Mouse (Mus musculus) common myeloid progenitor, adult 5-6 weeks (primary cell): ENCODE data around the gene Pi4kb. TPM values are rescaled to one million over a fixed set of nuclear protein-coding genes. Genes with fewer than 3 reads are reported as not detected.

Experiments
- ATAC-seq: replicated peaks from 2 replicates; pipeline ENCODE4 v1.8.0; 2016; ENCODE audit warnings: low read depth, mild to moderate bottlenecking, moderate TSS enrichment, inconsistent platforms; ENCODE audit not compliant: poor library complexity, severe bottlenecking
- total RNA-seq: library from RNA; stranded (forward); fragments of 200-1000, 187-1606 nt; gene quantifications from 2 replicates; pipeline ENCODE4 v1.2.3, GENCODE M21; 2017

Gene Pi4kb
- total RNA-seq, 1 experiment from 2014 or later, result 43.0 TPM

DNA sequence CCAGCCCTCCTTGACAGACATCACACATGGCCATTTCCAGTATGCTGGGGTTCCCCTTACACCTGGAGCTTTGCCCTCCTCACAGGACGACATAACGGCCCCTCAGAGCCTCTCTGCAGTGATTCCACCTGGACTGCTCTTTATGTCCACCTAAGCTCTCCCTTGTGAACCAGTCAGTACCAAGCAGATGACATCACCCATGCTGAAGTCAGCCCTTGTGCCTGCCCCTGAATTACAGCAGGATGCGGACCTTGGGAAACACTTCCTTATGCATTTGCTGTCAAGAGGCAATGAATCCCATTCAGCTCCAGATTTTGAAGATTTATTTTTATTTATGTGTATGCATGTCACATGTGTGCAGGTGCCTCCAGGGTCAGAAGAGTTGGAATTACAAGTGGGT is 73.4 kb downstream of the Pi4kb start:
- no peak for ATAC-seq

DNA sequence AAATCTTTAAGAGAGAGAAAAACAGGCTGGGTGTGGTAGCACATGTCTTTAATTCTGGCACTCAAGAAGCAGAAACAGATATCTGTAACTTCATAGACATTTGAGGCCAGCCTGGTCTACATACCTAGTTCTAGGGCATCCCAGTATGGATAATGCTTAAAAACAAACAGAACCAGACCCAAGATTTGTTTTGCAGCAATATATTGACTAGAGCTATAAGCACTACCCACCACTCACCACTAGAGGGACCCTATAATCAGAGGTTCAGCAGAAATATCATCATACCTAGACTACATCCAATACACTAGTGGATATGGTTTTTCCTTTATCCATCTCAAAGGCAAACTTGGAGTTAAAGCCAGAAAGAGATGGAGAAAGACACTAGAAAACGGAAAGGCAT is 78.4 kb downstream of the Pi4kb start:
- peak; percentile 59; the same call in 1 of the 2 replicates for ATAC-seq

DNA sequence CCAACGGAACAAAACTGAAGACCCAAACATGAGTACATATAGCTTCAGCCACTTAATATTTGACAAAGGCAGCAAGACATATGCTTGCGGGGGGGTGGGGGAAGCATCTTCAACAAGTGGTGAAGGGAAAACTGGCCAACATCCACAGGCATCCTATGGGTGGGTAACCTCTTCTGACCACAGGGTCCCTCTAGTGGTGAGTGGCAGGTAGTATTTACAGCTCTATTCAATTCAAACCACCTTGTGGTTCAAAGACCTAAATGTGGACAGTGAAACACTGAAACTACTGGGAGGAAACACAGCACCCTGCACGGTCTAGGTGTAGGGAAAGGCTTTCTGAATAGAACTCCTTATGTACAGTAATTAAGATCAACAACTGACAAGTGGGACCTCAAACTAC is 79.2 kb downstream of the Pi4kb start:
- peak; percentile 70 for ATAC-seq

DNA sequence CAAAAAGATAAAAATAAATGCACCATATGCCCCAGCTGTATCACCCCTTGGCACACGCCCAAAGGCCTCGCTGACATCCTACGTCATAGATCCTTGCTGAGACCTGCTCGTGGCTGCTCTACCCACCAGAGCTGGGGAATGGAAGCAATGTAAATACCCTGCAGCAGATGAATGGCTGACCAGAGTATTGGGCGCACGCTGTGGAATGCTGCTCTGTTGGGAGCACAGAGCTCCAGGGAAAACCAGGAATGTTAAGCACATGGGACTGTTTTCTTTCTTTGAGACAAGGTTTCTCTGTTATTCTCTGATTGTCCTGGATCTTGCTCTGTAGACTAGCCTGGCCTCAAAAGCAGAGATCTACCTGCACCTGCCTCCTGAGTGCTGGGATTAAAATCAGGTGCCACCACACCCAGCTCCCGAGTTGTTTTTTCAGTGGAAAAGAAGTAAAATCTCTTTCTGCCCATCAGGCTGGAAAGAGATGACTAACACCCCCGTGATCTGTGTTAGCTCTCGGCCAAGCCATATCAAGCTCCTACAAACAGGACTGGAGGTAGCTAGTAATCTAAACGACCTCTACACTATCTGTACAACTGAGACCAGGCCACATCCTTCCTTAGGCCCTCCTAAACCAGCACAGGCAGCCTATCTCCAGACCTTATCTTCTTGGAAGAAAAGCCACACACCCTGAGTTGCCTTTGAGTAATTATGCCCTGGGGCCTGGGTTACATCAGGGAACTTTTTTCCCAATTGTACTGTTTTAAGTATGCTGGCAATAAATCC is 80.1 kb downstream of the Pi4kb start:
- peak; percentile 65 for ATAC-seq

DNA sequence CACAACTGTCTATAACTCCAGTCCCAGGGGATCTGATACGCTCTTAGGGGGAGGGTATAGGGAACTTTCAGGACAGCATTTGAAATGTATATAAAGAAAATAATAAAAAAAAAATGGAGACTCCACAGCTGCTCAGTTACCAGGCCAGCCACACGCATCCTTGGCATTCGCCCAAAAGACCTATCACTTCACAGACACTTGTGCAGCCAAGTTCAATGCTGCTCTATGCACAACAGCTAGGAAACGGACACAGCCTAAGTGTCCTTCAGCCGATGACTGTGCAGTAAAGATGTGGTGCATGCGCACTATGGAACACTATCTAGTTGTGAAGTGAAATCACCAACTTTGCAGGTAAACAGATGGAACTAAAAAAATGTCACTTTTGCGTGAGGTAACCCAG is 81.7 kb downstream of the Pi4kb start:
- peak; percentile 28; the same call in 1 of the 2 replicates for ATAC-seq

Other genes starting within 250 kb of the Pi4kb start
- gene Cgn, start 188.2 kb upstream of the Pi4kb start, total RNA-seq, result not detected in 2 replicates
- 24.3 and 24.6 TPM in 2 replicates for gene Pogz, start 137.2 kb upstream of the Pi4kb start, total RNA-seq
- 192 and 193 TPM in 2 replicates for gene Psmb4, start 87.8 kb upstream of the Pi4kb start, total RNA-seq
- gene Selenbp1, start 41.7 kb upstream of the Pi4kb start, total RNA-seq, result 41.5 and 57.4 TPM in 2 replicates
- 24.3 and 27.3 TPM in 2 replicates for gene Rfx5, start 20.7 kb upstream of the Pi4kb start, total RNA-seq
- 18.2 and 20.6 TPM in 2 replicates for gene Zfp687, start 40.7 kb downstream of the Pi4kb start, total RNA-seq
- 210 and 232 TPM in 2 replicates for gene Psmd4, start 67.9 kb downstream of the Pi4kb start, total RNA-seq
- 13.3 and 19.2 TPM in 2 replicates for gene Pip5k1a, start 132.2 kb downstream of the Pi4kb start, total RNA-seq
- gene Vps72, start 136.3 kb downstream of the Pi4kb start, total RNA-seq, result 82.0 and 161 TPM in 2 replicates
- gene Tmod4, start 149.7 kb downstream of the Pi4kb start, total RNA-seq, result not detected in 2 replicates
- 59.6 and 88.2 TPM in 2 replicates for gene Scnm1, start 159.3 kb downstream of the Pi4kb start, total RNA-seq
- 2.9 and 6.9 TPM in 2 replicates for gene Lysmd1, start 159.4 kb downstream of the Pi4kb start, total RNA-seq
- gene Tnfaip8l2, start 167.6 kb downstream of the Pi4kb start, total RNA-seq, result 21.8 and 38.5 TPM in 2 replicates
- gene Sema6c, start 185.7 kb downstream of the Pi4kb start, total RNA-seq, result 0.64 and 4.6 TPM in 2 replicates
- gene Gabpb2, start 243.2 kb downstream of the Pi4kb start, total RNA-seq, result 50.1 and 53.9 TPM in 2 replicates